ENCODE assay signal across 25 mouse cellular contexts in the genomic region with DNA sequence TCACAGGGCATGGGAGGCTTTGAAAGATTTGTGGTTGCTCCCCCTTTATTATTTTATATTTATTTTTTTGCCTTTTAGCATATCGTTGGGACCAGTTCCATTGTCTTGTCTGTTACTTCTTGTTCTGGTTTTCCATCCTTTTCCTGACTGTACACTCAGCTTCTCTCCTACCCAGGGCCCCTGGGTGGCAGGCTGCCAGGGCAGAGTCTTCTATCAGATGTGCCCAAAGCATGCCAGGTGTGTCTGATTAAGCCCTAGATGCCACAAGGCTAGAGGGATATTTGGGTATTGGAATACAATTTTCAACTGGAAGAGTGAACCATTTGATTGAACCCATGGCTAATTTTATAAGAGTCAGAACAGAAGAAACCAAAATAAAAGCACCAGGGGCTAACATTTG.
"Had no signal": no experiment of that assay in that cellular context is flagged by ENCODE, and none has a peak within 500 bp of the region (broad histone marks: within the 10 kb centered on the region; RNA-seq: fewer than 3 reads in every experiment).

No protein-coding gene starts in this region.

- H3K4me3 ChIP-seq: embryonic facial prominence, embryonic 12.5 days; embryonic facial prominence, embryonic 15.5 days; erythroblast, embryonic 14.5 days; forebrain, embryonic 10.5 days; forebrain, embryonic 12.5 days; forebrain, embryonic 13.5 days; forebrain, embryonic 15.5 days; gastrocnemius, adult 2 months; heart, adult 2 months; heart, embryonic 10.5 days had no signal

- H3K9ac ChIP-seq: embryonic facial prominence, embryonic 12.5 days; embryonic facial prominence, embryonic 15.5 days; forebrain, embryonic 12.5 days; forebrain, embryonic 13.5 days; forebrain, embryonic 15.5 days; forebrain, postnatal 0 days had no signal

- H3K4me1 ChIP-seq: forebrain, embryonic 15.5 days; heart, embryonic 10.5 days had no signal

- DNase-seq: cerebellum, adult 18-20 months; cerebellum, adult 8-10 months; cerebellum, adult 9-10 months; cerebellum, adult 9-11 months; cerebellum, postnatal 36 days; embryo, embryonic 11 days; forebrain, postnatal 0 days; gastrocnemius, adult 2 months; gastrocnemius, postnatal 10 days; gastrocnemius, postnatal 14 days; gastrocnemius, postnatal 25 days; gastrocnemius, postnatal 36 days; heart, adult 18-20 months; heart, adult 2 months had no signal

- H3K27me3 ChIP-seq: embryonic facial prominence, embryonic 12.5 days; embryonic facial prominence, embryonic 15.5 days; forebrain, embryonic 12.5 days; forebrain, embryonic 13.5 days; forebrain, embryonic 15.5 days had no signal

- H3K4me2 ChIP-seq: embryonic facial prominence, embryonic 12.5 days; embryonic facial prominence, embryonic 15.5 days; forebrain, embryonic 12.5 days; forebrain, embryonic 13.5 days; forebrain, embryonic 15.5 days; heart, embryonic 11.5 days had no signal

- ATAC-seq: forebrain, embryonic 13.5 days; forebrain, embryonic 14.5 days; forebrain, embryonic 15.5 days; forebrain, embryonic 16.5 days; forebrain, postnatal 0 days had no signal

- H3K9me3 ChIP-seq: embryonic facial prominence, embryonic 12.5 days; embryonic facial prominence, embryonic 15.5 days; forebrain, embryonic 15.5 days; heart, embryonic 10.5 days had no signal

- H3K36me3 ChIP-seq: embryonic facial prominence, embryonic 12.5 days; embryonic facial prominence, embryonic 15.5 days; forebrain, embryonic 10.5 days; forebrain, embryonic 12.5 days; forebrain, embryonic 15.5 days; heart, embryonic 10.5 days had no signal

- H3K27ac ChIP-seq: embryonic facial prominence, embryonic 12.5 days; embryonic facial prominence, embryonic 15.5 days; forebrain, embryonic 10.5 days; forebrain, embryonic 12.5 days; forebrain, embryonic 13.5 days; forebrain, embryonic 15.5 days; gastrocnemius, adult 2 months; heart, adult 2 months; heart, embryonic 10.5 days had no signal
